Mouse (Mus musculus): ENCODE results near the gene Laptm4a. TPM values are rescaled to one million over a fixed set of nuclear protein-coding genes. Genes with fewer than 3 reads are reported as not detected.
A peak's percentile ranks its signal among the peaks of the same experiment; 100 is the strongest.
"Not testable (repeated sequence)": the region's sequence is repeated elsewhere in the genome, so short reads cannot be mapped to it uniquely, and the experiment has no call there.

Gene Laptm4a
- polyA plus RNA-seq, 1 experiment from 2014 or later = 69.2 TPM

- ATAC-seq (ENCODE audit: insufficient read depth); H3K4me3 ChIP-seq (replicated peaks); H3K4me1 ChIP-seq (replicated peaks); H3K27me3 ChIP-seq; H3K9ac ChIP-seq; H3K27ac ChIP-seq (replicated peaks); H3K9me3 ChIP-seq (replicated peaks); H3K4me2 ChIP-seq: not testable (repeated sequence)
- 63% methylated on average over 4 of the region's 4 CpGs for WGBS (ENCODE audit: insufficient replicate concordance)
- peaks cover 63% of the 10 kb centered on the region for H3K36me3 ChIP-seq (replicated peaks)
Measured at GRCm38 (mm10) chr12:8936210-8936609, 14.7 kb downstream of the Laptm4a start.

GRCm38 (mm10) chr12:8939490-8939889 lies 18.0 kb downstream of the Laptm4a start:
- H3K27me3 ChIP-seq = no peaks in the 10 kb centered on the region
- no peaks in the 10 kb centered on the region for H3K4me1 ChIP-seq (replicated peaks)
- H3K36me3 ChIP-seq (replicated peaks) = peaks cover 47% of the 10 kb centered on the region
- no peak for ATAC-seq (ENCODE audit: insufficient read depth)
- no peak overlapping the region for H3K4me3 ChIP-seq (replicated peaks)
- no peak overlapping the region for H3K9ac ChIP-seq
- H3K4me2 ChIP-seq = no peak overlapping the region
- 76% methylated on average over 4 of the region's 4 CpGs for WGBS (ENCODE audit: insufficient replicate concordance)
- H3K27ac ChIP-seq (replicated peaks) = no peak overlapping the region
- H3K9me3 ChIP-seq (replicated peaks) = no peaks in the 10 kb centered on the region

GRCm38 (mm10) chr12:8940011-8941005 lies 18.8 kb downstream of the Laptm4a start:
- no peaks in the 10 kb centered on the region for H3K9me3 ChIP-seq (replicated peaks)
- H3K4me2 ChIP-seq = no peak overlapping the region
- no peak overlapping the region for H3K27ac ChIP-seq (replicated peaks)
- no peaks in the 10 kb centered on the region for H3K27me3 ChIP-seq
- no peak for ATAC-seq (ENCODE audit: insufficient read depth)
- no peak overlapping the region for H3K4me3 ChIP-seq (replicated peaks)
- H3K36me3 ChIP-seq (replicated peaks) = peaks cover 38% of the 10 kb centered on the region
- 61% methylated on average over 12 of the region's 12 CpGs for WGBS (ENCODE audit: insufficient replicate concordance)
- H3K4me1 ChIP-seq (replicated peaks) = no peaks in the 10 kb centered on the region
- no peak overlapping the region for H3K9ac ChIP-seq

DNA sequence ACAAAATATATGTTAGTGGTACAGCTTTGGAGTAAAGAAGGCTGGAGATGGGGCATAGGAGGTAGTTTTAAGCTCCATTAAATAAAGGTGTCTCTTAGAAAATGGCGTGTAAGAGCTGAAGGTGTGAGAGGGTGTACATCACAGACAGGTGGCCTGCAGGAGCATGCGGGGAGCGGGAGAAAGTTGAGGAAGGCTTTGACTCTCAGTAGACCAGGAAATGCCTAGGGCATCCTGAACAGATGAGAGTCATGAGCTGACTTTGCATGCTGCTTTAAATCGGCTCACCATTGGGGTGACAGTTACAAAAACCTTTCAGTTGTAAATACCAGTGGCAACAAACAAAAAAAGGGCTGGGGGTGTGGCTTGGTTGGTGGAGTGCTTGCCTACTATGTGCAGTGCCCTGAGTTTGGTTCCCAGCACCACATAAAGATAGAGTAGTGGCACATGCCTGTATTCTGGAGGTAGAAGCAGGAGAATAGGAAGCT lies 19.7 kb downstream of the Laptm4a start:
- 67% methylated on average over 4 of the region's 4 CpGs for WGBS (ENCODE audit: insufficient replicate concordance)
- Histone ChIP-seq H3K4me2 (no peak overlapping the region), H3K9me3 (replicated peaks) (no peaks in the 10 kb centered on the region), H3K4me3 (replicated peaks) (no peak overlapping the region), H3K36me3 (replicated peaks) (peaks cover 30% of the 10 kb centered on the region), H3K27ac (replicated peaks) (no peak overlapping the region), H3K4me1 (replicated peaks) (no peaks in the 10 kb centered on the region), H3K27me3 (no peaks in the 10 kb centered on the region), H3K9ac (no peak overlapping the region)
- no peak for ATAC-seq (ENCODE audit: insufficient read depth)

GRCm38 (mm10) chr12:8941699-8942392 lies 20.4 kb downstream of the Laptm4a start:
- Histone ChIP-seq H3K36me3 (replicated peaks) (peaks cover 23% of the 10 kb centered on the region), H3K4me2 (no peak overlapping the region), H3K27ac (replicated peaks) (no peak overlapping the region), H3K9me3 (replicated peaks) (no peaks in the 10 kb centered on the region), H3K4me1 (replicated peaks) (no peaks in the 10 kb centered on the region), H3K27me3 (peaks cover 6% of the 10 kb centered on the region), H3K9ac (no peak overlapping the region), H3K4me3 (replicated peaks) (no peak overlapping the region)
- 23% methylated on average over 4 of the region's 4 CpGs for WGBS (ENCODE audit: insufficient replicate concordance)
- no peak for ATAC-seq (ENCODE audit: insufficient read depth)

DNA sequence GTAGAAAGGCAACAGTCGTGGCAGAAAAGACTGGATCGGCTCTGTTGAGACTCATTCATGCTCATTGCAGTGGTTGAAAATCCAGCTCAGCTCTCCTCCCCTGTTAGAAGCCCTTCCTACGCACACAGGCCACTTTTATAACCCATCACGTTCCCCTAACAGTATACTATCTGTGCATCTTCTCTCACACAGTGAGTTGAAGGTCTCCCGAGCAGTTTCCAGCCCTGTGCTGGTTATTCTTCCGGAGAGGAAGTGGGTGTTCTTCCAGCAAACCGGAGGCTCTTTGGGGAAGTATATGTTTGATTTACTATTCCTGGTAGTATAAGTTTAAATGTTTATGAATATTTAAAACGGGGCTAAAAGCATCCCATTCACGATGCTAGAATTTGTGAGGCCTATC lies 25.7 kb downstream of the Laptm4a start:
- Histone ChIP-seq H3K36me3 (replicated peaks) (no peaks in the 10 kb centered on the region), H3K9ac (no peak overlapping the region), H3K4me3 (replicated peaks) (no peak overlapping the region), H3K4me1 (replicated peaks) (peaks cover 9% of the 10 kb centered on the region), H3K27me3 (peaks cover 31% of the 10 kb centered on the region), H3K27ac (replicated peaks) (no peak overlapping the region), H3K9me3 (replicated peaks) (no peaks in the 10 kb centered on the region), H3K4me2 (peak overlapping the region; percentile 73; the same call in 1 of the 2 replicates)
- no peak for ATAC-seq (ENCODE audit: insufficient read depth)
- 29% methylated on average over 9 of the region's 9 CpGs for WGBS (ENCODE audit: insufficient replicate concordance)

DNA sequence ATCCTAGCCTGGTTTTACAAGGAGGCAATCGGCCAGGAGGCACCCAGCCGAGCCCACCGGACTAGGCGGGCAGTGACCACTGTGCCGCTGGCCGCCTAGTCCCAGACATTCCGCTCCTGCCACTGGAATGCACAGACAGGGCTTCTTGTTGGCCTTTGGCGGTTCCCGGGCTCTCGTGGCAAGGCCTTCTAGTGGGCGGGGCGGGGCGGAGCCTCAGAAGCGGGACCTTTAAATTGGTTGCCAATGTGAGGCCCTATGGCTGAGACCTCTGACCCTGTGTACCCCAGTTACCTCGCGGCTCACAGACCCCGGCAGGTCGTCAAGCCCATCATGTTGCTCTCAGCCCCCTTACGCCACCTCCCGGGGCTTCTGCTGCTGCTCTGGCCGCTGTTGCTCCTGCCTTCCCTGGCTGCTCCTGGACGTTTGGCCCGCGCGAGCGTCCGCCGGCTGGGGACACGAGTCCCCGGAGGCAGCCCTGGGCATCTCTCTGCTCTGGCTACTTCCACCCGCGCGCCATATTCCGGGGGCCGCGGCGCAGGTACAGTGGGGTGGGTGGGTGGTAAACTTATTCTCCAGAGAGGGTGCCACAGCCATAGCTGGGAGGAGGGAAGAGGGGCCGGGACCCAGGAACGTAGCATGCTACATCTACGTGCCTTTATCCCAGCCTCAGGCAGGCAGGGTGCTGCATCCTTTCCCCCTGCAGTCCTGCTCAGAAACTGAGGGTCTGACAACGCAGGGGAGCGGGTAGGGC lies 26.4 kb downstream of the Laptm4a start, which contains the start of gene Matn3:
TSS of gene Matn3 (plus strand) at position 216 of the 751 bp plus-strand sequence.
- peak within 1 kb of the TSS; percentile 4; the same call in 1 of the 2 replicates for H3K9ac ChIP-seq
- no peak for ATAC-seq (ENCODE audit: insufficient read depth)

DNA sequence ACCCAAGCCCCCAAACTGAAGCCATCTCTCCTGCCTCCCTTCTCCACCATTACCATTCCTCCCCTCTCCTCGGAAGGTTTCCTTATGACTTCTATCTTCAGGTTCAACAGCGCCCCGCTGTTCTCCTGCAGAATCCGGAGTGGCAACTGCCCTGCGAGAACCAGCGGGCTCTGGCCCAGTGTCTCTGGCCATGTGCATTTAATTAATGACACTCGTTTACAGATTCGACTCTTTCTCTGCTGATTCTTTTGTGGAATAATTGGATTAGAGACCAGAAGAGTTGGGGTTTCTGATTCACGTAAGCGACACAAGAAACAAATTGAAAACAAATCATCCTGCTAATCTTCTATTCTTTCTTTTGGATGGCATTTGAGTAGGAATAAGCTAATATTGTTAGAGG lies 31.7 kb downstream of the Laptm4a start:
- no peak overlapping the region for H3K4me3 ChIP-seq (replicated peaks)
- H3K9ac ChIP-seq = no peak overlapping the region
- no peak overlapping the region for H3K27ac ChIP-seq (replicated peaks)
- peaks cover 2% of the 10 kb centered on the region for H3K4me1 ChIP-seq (replicated peaks)
- no peak for ATAC-seq (ENCODE audit: insufficient read depth)
- H3K9me3 ChIP-seq (replicated peaks) = no peaks in the 10 kb centered on the region
- H3K4me2 ChIP-seq = no peak overlapping the region
- H3K36me3 ChIP-seq (replicated peaks) = no peaks in the 10 kb centered on the region
- 82% methylated on average over 10 of the region's 10 CpGs for WGBS (ENCODE audit: insufficient replicate concordance)
- peaks cover 12% of the 10 kb centered on the region for H3K27me3 ChIP-seq

More for the DNA sequence above, 26.4 kb downstream of the Laptm4a start, which contains the start of gene Matn3:
- H3K9me3 ChIP-seq (replicated peaks) = no peaks in the 10 kb centered on the region
- 3% methylated on average over 42 of the region's 42 CpGs for WGBS (ENCODE audit: insufficient replicate concordance)
- peaks cover 9% of the 10 kb centered on the region for H3K4me1 ChIP-seq (replicated peaks)
- peak within 1 kb of the TSS; percentile 73 for H3K4me2 ChIP-seq
- peaks cover 31% of the 10 kb centered on the region for H3K27me3 ChIP-seq
- H3K36me3 ChIP-seq (replicated peaks) = no peaks in the 10 kb centered on the region
- no peak within 1 kb of the TSS for H3K27ac ChIP-seq (replicated peaks)
- peak within 1 kb of the TSS; percentile 42 for H3K4me3 ChIP-seq (replicated peaks)

- ATAC-seq (ENCODE audit: insufficient read depth) = no peak
- Histone ChIP-seq H3K9me3 (replicated peaks) (no peaks in the 10 kb centered on the region), H3K36me3 (replicated peaks) (no peaks in the 10 kb centered on the region), H3K4me2 (no peak overlapping the region), H3K4me3 (replicated peaks) (no peak overlapping the region), H3K27me3 (peaks cover 2% of the 10 kb centered on the region), H3K4me1 (replicated peaks) (no peaks in the 10 kb centered on the region), H3K9ac (no peak overlapping the region), H3K27ac (replicated peaks) (no peak overlapping the region)
- 66% methylated on average over 9 of the region's 9 CpGs for WGBS (ENCODE audit: insufficient replicate concordance)
Measured at GRCm38 (mm10) chr12:8954161-8954561, 32.7 kb downstream of the Laptm4a start.

DNA sequence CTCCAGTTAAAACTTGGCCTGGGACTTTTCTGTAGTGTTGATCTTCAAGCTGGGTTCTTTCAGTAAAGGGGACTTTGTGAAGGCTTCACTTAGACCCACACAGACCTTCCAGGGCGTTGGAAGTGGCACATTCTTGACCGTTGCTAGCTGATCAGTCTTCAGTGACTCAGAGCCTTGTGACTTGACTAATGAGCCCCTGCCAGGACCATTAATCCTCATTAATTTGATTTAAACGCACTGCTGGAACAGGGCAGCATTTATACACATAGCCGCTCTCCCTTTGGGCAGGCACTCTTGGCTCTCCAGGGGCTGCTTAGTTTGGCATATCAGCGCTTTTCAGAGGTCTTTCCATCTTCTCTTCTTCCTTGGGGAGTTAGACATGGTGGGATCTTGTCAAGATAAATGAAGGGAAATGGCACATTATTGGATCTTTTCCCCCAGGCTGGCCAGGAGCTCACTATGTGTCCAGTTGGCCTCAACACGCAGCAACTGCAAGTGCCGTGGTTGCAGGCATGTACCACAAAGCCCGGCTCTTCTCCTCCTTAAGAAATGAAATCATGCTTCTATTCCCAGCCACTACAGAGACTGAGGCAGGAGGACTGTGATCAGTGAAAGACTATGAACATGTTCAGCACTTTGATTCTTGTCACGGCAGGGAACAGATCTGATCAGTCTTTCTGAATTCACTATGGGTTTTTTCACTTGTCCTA lies 40.3 kb downstream of the Laptm4a start:
- H3K27me3 ChIP-seq = 0 out of 2 replicates have a peak, but pooled peaks cover 6% of the 10 kb centered on the region
- no peaks in the 10 kb centered on the region for H3K4me1 ChIP-seq (replicated peaks)
- no peak overlapping the region for H3K9ac ChIP-seq
- H3K9me3 ChIP-seq (replicated peaks) = no peaks in the 10 kb centered on the region
- 68% methylated on average over 9 of the region's 9 CpGs for WGBS (ENCODE audit: insufficient replicate concordance)
- H3K4me3 ChIP-seq (replicated peaks) = no peak overlapping the region
- ATAC-seq (ENCODE audit: insufficient read depth) = no peak
- H3K4me2 ChIP-seq = no peak overlapping the region
- H3K36me3 ChIP-seq (replicated peaks) = no peaks in the 10 kb centered on the region
- H3K27ac ChIP-seq (replicated peaks) = no peak overlapping the region

Measured in liver, embryonic 15.5 days (tissue).